Mouse (Mus musculus) ES-Bruce4 (cell line): ENCODE data around the gene Ccl24.

Source experiments
- CTCF ChIP-seq: IDR thresholded peaks from one replicate; pipeline ENCODE4 v1.8.1; 2011; ENCODE audit warnings: low read depth, low read length
- POLR2A ChIP-seq: IDR thresholded peaks from one replicate; pipeline ENCODE4 v1.8.1; 2011; ENCODE audit warnings: low read length; ENCODE audit not compliant: insufficient read depth

- TF ChIP-seq POLR2A (no peak), CTCF (no peak)
Observed at GRCm38 (mm10) chr5:135563469-135563868, 9.4 kb downstream of the Ccl24 start, which contains the start of gene Ccl26.
